Mouse (Mus musculus): ENCODE measurements around the gene Serinc3. TPM values are rescaled to one million over a fixed set of nuclear protein-coding genes. Genes with fewer than 3 reads are reported as not detected.

Serinc3 gene
- total RNA-seq (2023) = 555 TPM

GRCm38 (mm10) chr2:163644575-163645385 lies at the start of gene Serinc3:
Gene Serinc3 (minus strand): TSS chr2:163645131.

GRCm38 (mm10) chr2:163657975-163658886 lies 13.3 kb upstream of the Serinc3 start, which contains the start of gene Pkig:
Gene Pkig (plus strand): TSS chr2:163658386.

GRCm38 (mm10) chr2:163602101-163602971 lies 42.6 kb downstream of the Serinc3 start, which contains the start of gene Ttpal:
Gene Ttpal (plus strand): TSS chr2:163602314.

Other genes starting within 250 kb of the Serinc3 start
- gene Jph2, start 247.1 kb downstream of the Serinc3 start, total RNA-seq (2023) = not detected
- 125 TPM for gene Oser1, start 220.4 kb downstream of the Serinc3 start, total RNA-seq (2023)
- not detected for gene Gdap1l1, start 206.7 kb downstream of the Serinc3 start, total RNA-seq (2023)
- gene Fitm2, start 172.5 kb downstream of the Serinc3 start, total RNA-seq (2023) = 4.6 TPM
- gene R3hdml, start 152.8 kb downstream of the Serinc3 start, total RNA-seq (2023) = not detected
- not detected for gene Hnf4a, start 138.3 kb downstream of the Serinc3 start, total RNA-seq (2023)
- gene Ttpal, start 42.8 kb downstream of the Serinc3 start, total RNA-seq (2023) = 57.9 TPM
- 20.4 TPM for gene Pkig, start 13.3 kb upstream of the Serinc3 start, total RNA-seq (2023)
- gene Ada, start 105.1 kb upstream of the Serinc3 start, total RNA-seq (2023) = 15.4 TPM
- not detected for gene Ccn5, start 175.7 kb upstream of the Serinc3 start, total RNA-seq (2023)
- not detected for gene Kcnk15, start 208.5 kb upstream of the Serinc3 start, total RNA-seq (2023)